Mouse (Mus musculus): ENCODE measurements around the gene Plod1. TPM values are rescaled to one million over a fixed set of nuclear protein-coding genes. Genes with fewer than 3 reads are reported as not detected.

Plod1 gene
- total RNA-seq, 1 experiment, result 26.2 TPM

DNA sequence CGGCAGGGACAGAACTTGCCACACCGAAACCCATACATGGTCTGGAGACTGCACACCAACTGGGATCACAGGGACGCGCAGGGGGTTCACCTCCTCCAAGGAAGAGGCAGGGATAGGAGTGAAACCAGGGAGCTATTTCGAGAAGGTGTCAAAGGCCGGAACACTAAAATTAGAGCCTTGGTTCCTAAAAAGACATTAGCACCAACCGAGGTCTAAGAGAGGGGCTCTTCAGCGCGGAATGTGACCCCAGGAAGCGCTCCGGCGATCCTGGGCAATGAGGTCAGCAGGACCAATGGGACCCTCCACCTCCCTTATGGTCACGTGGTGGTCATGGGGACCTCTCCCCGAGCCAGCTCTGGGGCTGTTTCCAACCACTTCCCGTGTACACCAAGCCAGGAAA is 27.1 kb upstream of the Plod1 start:
- no peak for DNase-seq (ENCODE audit: low read depth, low spot score)
- in situ Hi-C loops (cut with MboI; ENCODE audit: low sequenced_read_pairs in 2 of 2, unreplicated experiment in 2 of 2), result no loop called here
- Histone ChIP-seq H3K9ac (ENCODE audit: insufficient read depth, low read depth, low read length, poor library complexity, severe bottlenecking) (no peak overlapping the region), H3K36me3 (ENCODE audit: control insufficient read depth, insufficient read depth, low read length, poor library complexity, severe bottlenecking) (no peaks in the 10 kb centered on the region), H3K27ac (ENCODE audit: insufficient read depth, low read depth, low read length, poor library complexity, severe bottlenecking) (no peak overlapping the region), H3K4me3 (ENCODE audit: insufficient read depth in 1 of 2, low read depth in 1 of 2, low read length in 2 of 2, poor library complexity in 1 of 2, severe bottlenecking in 1 of 2) (no peak overlapping the region), H3K9me3 (ENCODE audit: control insufficient read depth, insufficient read depth, low read depth, low read length) (no peaks in the 10 kb centered on the region), H3K4me1 (ENCODE audit: control insufficient read depth in 2 of 2, insufficient read depth in 2 of 2, low read length in 2 of 2, poor library complexity in 1 of 2) (no peaks in the 10 kb centered on the region)
- TF ChIP-seq MAFK (IDR thresholded peaks at IDR 0.05; ENCODE audit: insufficient read depth, low read depth, low read length), result no peak
- TF ChIP-seq ZC3H11A (IDR thresholded peaks at IDR 0.05; ENCODE audit: borderline replicate concordance, low read depth, low read length), result no peak
- TF ChIP-seq CHD2 (IDR thresholded peaks at IDR 0.05; ENCODE audit: low read depth, low read length), result no peak

DNA sequence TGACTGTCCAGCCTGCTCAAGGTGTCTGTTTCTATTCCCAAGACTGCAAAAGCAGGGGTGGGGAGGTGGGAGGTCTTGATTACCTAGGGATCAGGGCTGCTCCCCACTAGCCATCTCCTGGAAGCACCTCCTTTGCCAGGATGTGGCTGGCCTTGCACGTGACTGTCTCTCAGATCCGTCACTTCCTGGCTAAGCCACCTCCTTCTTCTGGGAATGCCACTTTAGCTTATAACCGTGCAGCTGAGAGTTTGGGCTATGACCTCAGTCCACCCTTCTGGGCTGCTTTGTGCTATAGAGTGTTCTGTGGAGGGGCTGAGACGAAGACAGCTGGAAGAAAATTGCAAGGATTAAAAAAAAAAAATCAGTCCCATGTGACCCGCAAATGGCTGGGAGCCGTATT is 26.2 kb upstream of the Plod1 start:
- TF ChIP-seq CHD2 (IDR thresholded peaks at IDR 0.05; ENCODE audit: low read depth, low read length) (no peak), HCFC1 (IDR thresholded peaks at IDR 0.05; ENCODE audit: borderline replicate concordance, insufficient read depth, low read length) (no peak), ZNF384 (IDR thresholded peaks at IDR 0.05; ENCODE audit: low read depth, low read length) (no peak)
- Histone ChIP-seq H3K36me3 (ENCODE audit: control insufficient read depth, insufficient read depth, low read length, poor library complexity, severe bottlenecking) (no peaks in the 10 kb centered on the region), H3K9me3 (ENCODE audit: control insufficient read depth, insufficient read depth, low read depth, low read length) (no peaks in the 10 kb centered on the region), H3K4me1 (ENCODE audit: control insufficient read depth in 2 of 2, insufficient read depth in 2 of 2, low read length in 2 of 2, poor library complexity in 1 of 2) (no peaks in the 10 kb centered on the region), H3K9ac (ENCODE audit: insufficient read depth, low read depth, low read length, poor library complexity, severe bottlenecking) (no peak overlapping the region; the same call in 1 of the 2 replicates), H3K27ac (ENCODE audit: insufficient read depth, low read depth, low read length, poor library complexity, severe bottlenecking) (no peak overlapping the region), H3K4me3 (ENCODE audit: insufficient read depth in 1 of 2, low read depth in 1 of 2, low read length in 2 of 2, poor library complexity in 1 of 2, severe bottlenecking in 1 of 2) (no peak overlapping the region)
- in situ Hi-C loops (cut with MboI; ENCODE audit: low sequenced_read_pairs in 2 of 2, unreplicated experiment in 2 of 2), result no loop called here
- no peak for DNase-seq (ENCODE audit: low read depth, low spot score)

DNA sequence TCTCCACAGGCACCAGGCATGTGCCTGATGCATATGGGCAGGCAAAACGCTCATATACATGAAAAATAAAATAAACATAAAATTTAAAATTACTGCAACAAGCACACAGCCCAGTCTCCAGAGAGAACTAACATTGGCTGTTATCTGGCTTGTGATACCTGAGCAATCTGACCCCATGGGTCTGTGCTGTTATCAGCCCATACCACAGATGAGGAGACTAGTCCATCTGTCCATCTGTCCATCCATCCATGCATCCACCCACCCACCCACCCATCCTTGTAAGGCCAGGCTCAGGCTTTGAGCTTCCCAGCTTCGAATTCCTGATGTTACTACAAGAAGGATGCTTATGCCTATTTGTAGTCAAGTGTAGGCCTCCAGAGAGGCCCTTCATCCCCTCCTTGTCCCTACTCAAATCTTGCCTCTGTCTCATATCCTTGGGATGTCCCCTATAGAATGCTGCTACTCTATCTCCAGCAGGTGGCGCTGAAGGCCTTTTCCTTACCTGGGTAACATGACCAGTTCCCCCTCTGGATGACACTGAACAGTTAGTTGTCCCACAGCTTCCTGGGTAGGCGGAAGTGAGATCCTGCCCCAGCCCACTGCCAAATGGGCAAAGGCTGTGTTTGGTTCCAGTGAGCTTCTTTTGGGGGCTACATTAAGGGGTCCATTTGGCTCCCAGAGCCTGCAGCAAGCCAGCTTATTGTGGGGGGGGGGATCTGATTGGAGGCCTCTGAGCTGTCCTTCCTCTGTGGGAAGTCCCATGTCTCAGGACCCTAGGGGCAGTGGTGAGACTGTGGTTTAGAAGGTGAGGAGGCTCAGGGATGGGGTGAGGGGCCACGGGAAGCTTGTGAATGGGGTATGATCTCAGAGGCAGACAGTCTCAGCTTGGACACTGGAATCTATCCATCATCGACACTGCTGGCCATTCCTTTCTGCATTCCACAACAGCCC is 23.6 kb upstream of the Plod1 start:
- H3K27ac ChIP-seq (ENCODE audit: insufficient read depth, low read depth, low read length, poor library complexity, severe bottlenecking), result no peak overlapping the region
- no peak overlapping the region for H3K9ac ChIP-seq (ENCODE audit: insufficient read depth, low read depth, low read length, poor library complexity, severe bottlenecking)
- peak; percentile 92 for DNase-seq (ENCODE audit: low read depth, low spot score)
- H3K4me3 ChIP-seq (ENCODE audit: insufficient read depth in 1 of 2, low read depth in 1 of 2, low read length in 2 of 2, poor library complexity in 1 of 2, severe bottlenecking in 1 of 2), result no peak overlapping the region
- no peaks in the 10 kb centered on the region for H3K4me1 ChIP-seq (ENCODE audit: control insufficient read depth in 2 of 2, insufficient read depth in 2 of 2, low read length in 2 of 2, poor library complexity in 1 of 2)
- no peaks in the 10 kb centered on the region for H3K9me3 ChIP-seq (ENCODE audit: control insufficient read depth, insufficient read depth, low read depth, low read length)
- no peaks in the 10 kb centered on the region for H3K36me3 ChIP-seq (ENCODE audit: control insufficient read depth, insufficient read depth, low read length, poor library complexity, severe bottlenecking)
- no peak for TF ChIP-seq MAFK (IDR thresholded peaks at IDR 0.05; ENCODE audit: insufficient read depth, low read depth, low read length)
- no peak for TF ChIP-seq HCFC1 (IDR thresholded peaks at IDR 0.05; ENCODE audit: borderline replicate concordance, insufficient read depth, low read length)
- TF ChIP-seq ZC3H11A (IDR thresholded peaks at IDR 0.05; ENCODE audit: borderline replicate concordance, low read depth, low read length), result peak; percentile 63; the same call in 1 of the 2 replicates
- in situ Hi-C loops (cut with MboI; ENCODE audit: low sequenced_read_pairs in 2 of 2, unreplicated experiment in 2 of 2), result no loop called here

DNA sequence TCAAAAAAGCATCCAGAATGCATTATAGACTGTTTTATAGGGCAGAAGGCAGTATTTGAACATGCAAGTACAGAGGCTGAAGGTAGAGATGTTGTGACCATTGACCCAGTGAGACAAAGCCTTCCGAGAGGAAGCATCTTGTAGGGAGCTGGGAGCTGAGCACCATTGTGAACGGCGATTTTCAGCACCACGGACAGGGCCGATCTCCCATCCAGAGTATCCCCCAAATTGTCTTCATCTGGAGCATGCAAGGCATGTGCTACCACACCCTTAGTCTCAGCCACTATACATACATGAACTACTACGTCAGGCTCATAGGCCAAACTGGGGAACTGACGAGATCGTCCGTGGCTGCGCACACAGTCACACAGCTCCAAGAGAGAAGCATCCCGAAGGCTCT is 20.6 kb upstream of the Plod1 start:
- Histone ChIP-seq H3K4me1 (ENCODE audit: control insufficient read depth in 2 of 2, insufficient read depth in 2 of 2, low read length in 2 of 2, poor library complexity in 1 of 2) (peaks cover 0 to under 1% of the 10 kb centered on the region in 2 experiments; a peak in 1 of 4 replicates), H3K9me3 (ENCODE audit: control insufficient read depth, insufficient read depth, low read depth, low read length) (no peaks in the 10 kb centered on the region), H3K27ac (ENCODE audit: insufficient read depth, low read depth, low read length, poor library complexity, severe bottlenecking) (no peak overlapping the region), H3K36me3 (ENCODE audit: control insufficient read depth, insufficient read depth, low read length, poor library complexity, severe bottlenecking) (no peaks in the 10 kb centered on the region), H3K4me3 (ENCODE audit: insufficient read depth in 1 of 2, low read depth in 1 of 2, low read length in 2 of 2, poor library complexity in 1 of 2, severe bottlenecking in 1 of 2) (no peak overlapping the region), H3K9ac (ENCODE audit: insufficient read depth, low read depth, low read length, poor library complexity, severe bottlenecking) (no peak overlapping the region)
- peak; percentile 16; the same call in 1 of the 2 replicates for TF ChIP-seq HCFC1 (IDR thresholded peaks at IDR 0.05; ENCODE audit: borderline replicate concordance, insufficient read depth, low read length)
- no peak for TF ChIP-seq MAFK (IDR thresholded peaks at IDR 0.05; ENCODE audit: insufficient read depth, low read depth, low read length)
- in situ Hi-C loops (cut with MboI; ENCODE audit: low sequenced_read_pairs in 2 of 2, unreplicated experiment in 2 of 2), result no loop called here
- peak; percentile 51 for DNase-seq (ENCODE audit: low read depth, low spot score)

DNA sequence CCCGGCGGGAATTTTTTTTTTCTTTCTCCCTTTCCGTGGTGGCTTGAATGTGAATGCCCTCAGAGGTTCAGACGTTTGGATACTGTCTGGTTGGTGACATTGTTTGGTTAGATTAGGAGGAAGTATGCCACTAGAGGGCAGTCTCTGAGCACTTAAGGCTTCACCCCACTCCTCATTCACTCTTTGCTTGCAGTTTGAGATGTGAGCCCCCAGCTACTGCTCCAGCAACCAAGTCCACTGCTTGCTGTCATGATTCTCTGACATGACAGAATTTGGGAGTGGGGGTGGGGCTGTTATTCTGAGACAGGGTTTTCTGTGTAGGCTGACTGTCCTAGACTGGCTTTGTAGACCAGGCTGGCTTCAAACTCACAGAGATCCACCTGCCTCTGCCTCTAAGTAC is 17.0 kb upstream of the Plod1 start:
- no peaks in the 10 kb centered on the region for H3K36me3 ChIP-seq (ENCODE audit: control insufficient read depth, insufficient read depth, low read length, poor library complexity, severe bottlenecking)
- TF ChIP-seq ZNF384 (IDR thresholded peaks at IDR 0.05; ENCODE audit: low read depth, low read length) (no peak), ZC3H11A (IDR thresholded peaks at IDR 0.05; ENCODE audit: borderline replicate concordance, low read depth, low read length) (no peak), HCFC1 (IDR thresholded peaks at IDR 0.05; ENCODE audit: borderline replicate concordance, insufficient read depth, low read length) (no peak), MAFK (IDR thresholded peaks at IDR 0.05; ENCODE audit: insufficient read depth, low read depth, low read length) (no peak), CHD2 (IDR thresholded peaks at IDR 0.05; ENCODE audit: low read depth, low read length) (no peak)
- H3K4me1 ChIP-seq (ENCODE audit: control insufficient read depth in 2 of 2, insufficient read depth in 2 of 2, low read length in 2 of 2, poor library complexity in 1 of 2), result peaks cover 0 to 2% of the 10 kb centered on the region in 2 experiments; a peak in 1 of 4 replicates
- no peaks in the 10 kb centered on the region for H3K9me3 ChIP-seq (ENCODE audit: control insufficient read depth, insufficient read depth, low read depth, low read length)
- no peak overlapping the region for H3K9ac ChIP-seq (ENCODE audit: insufficient read depth, low read depth, low read length, poor library complexity, severe bottlenecking)
- no peak overlapping the region for H3K4me3 ChIP-seq (ENCODE audit: insufficient read depth in 1 of 2, low read depth in 1 of 2, low read length in 2 of 2, poor library complexity in 1 of 2, severe bottlenecking in 1 of 2)
- peak; percentile 69 for DNase-seq (ENCODE audit: low read depth, low spot score)
- no peak overlapping the region for H3K27ac ChIP-seq (ENCODE audit: insufficient read depth, low read depth, low read length, poor library complexity, severe bottlenecking)
- in situ Hi-C loops (cut with MboI; ENCODE audit: low sequenced_read_pairs in 2 of 2, unreplicated experiment in 2 of 2), result no loop called here
